In genomic region chr5:106826044-106826443, GRCm38 (mm10) we compare ENCODE assay signal across 10 mouse cellular contexts.
DNase-seq lines count a peak whose midpoint lies in the region; ATAC-seq and TF ChIP-seq lines count a peak whose summit lies in the region.
"Had no signal": no experiment of that assay in that cellular context is flagged by ENCODE, and none has a peak within 500 bp of the region (broad histone marks: within the 10 kb centered on the region; RNA-seq: fewer than 3 reads in every experiment).

No protein-coding gene starts in this region.

- H3K27me3 ChIP-seq in limb, embryonic 13.5 days: peaks cover 12% of the 10 kb centered on the region
- H3K27me3 ChIP-seq in limb, embryonic 10.5 days (ENCODE audit: low read depth, poor library complexity, severe bottlenecking): peaks cover 12% of the 10 kb centered on the region; the same call in 1 of the 2 replicates
- H3K27me3 ChIP-seq in CH12.LX (replicated peaks): peaks cover 2% of the 10 kb centered on the region
- H3K27me3 ChIP-seq in intestine, embryonic 15.5 days (replicated peaks): no peaks in the 10 kb centered on the region

- no peak for TF ChIP-seq RAD21 in CH12.LX (IDR thresholded peaks at IDR 0.05; ENCODE audit: low read depth, low read length)

- no peak for TF ChIP-seq POLR2A in CH12.LX (IDR thresholded peaks at IDR 0.05; ENCODE audit: low read depth, low read length)

- intact Hi-C loops in left cerebral cortex, adult 2 months (cut with DNase I): no loop called here

- in situ Hi-C loops in CH12.LX (cut with MboI; ENCODE audit: low pct_ligation_motif_present, low pct_unique_long_range_greater_than_20kb, low sequenced_read_pairs): no loop called here

- DNase-seq in embryo, embryonic 10.5 days (ENCODE audit: low spot score): peak; percentile 11
- no peak for DNase-seq in embryo, embryonic 11 days
- no peak for DNase-seq in limb, embryonic 10.5 days (ENCODE audit: low spot score)
- no peak for DNase-seq in CH12.LX (ENCODE audit: extremely low read depth)
- no peak for DNase-seq in adrenal gland, postnatal 4 days (ENCODE audit: low spot score in 2 of 2)
- DNase-seq in left cerebral cortex, adult 2 months (ENCODE audit: extremely low spot score in 1 of 2, low spot score in 2 of 2): no peak
- DNase-seq: cerebellum, adult 9-11 months had no signal

- WGBS in limb, embryonic 13.5 days: 69% methylated on average over 8 of the region's 8 CpGs
- WGBS in limb, embryonic 10.5 days: 67% methylated on average over 8 of the region's 8 CpGs
- 60% methylated on average over 8 of the region's 8 CpGs for WGBS in intestine, embryonic 15.5 days

- no peak for TF ChIP-seq CTCF in CH12.LX (conservative IDR thresholded peaks at IDR 0.05 in 1 of 2, IDR thresholded peaks at IDR 0.05 in 1 of 2; ENCODE audit: low read depth in 2 of 2, low read length in 2 of 2)
- no peak for TF ChIP-seq CTCF in left cerebral cortex, adult 2 months (IDR thresholded peaks at IDR 0.05)

- 0 out of 2 replicates have a peak, but pooled peaks cover under 1% of the 10 kb centered on the region for H3K4me1 ChIP-seq in limb, embryonic 13.5 days
- peaks cover 11% of the 10 kb centered on the region for H3K4me1 ChIP-seq in limb, embryonic 10.5 days
- H3K4me1 ChIP-seq in CH12.LX (ENCODE audit: control insufficient read depth in 1 of 2, insufficient read depth in 2 of 2): peaks cover 0 to 3% of the 10 kb centered on the region in 2 experiments; a peak in 1 of 4 replicates
- H3K4me1 ChIP-seq in intestine, embryonic 15.5 days (replicated peaks): peaks cover 4% of the 10 kb centered on the region; the same call in 1 of the 2 replicates

- H3K9ac ChIP-seq in limb, embryonic 13.5 days: no peak overlapping the region
- H3K9ac ChIP-seq in CH12.LX (ENCODE audit: insufficient read depth, low read depth): no peak overlapping the region
- H3K9ac ChIP-seq in intestine, embryonic 15.5 days: no peak overlapping the region
- H3K9ac ChIP-seq: limb, embryonic 12.5 days had no signal

- H3K79me2 ChIP-seq in CH12.LX (replicated peaks; ENCODE audit: control insufficient read depth, extremely low read depth, insufficient read depth, poor library complexity, severe bottlenecking): no peaks in the 10 kb centered on the region

- H3K27ac ChIP-seq in limb, embryonic 13.5 days: no peak overlapping the region
- H3K27ac ChIP-seq in limb, embryonic 10.5 days: no peak overlapping the region
- H3K27ac ChIP-seq in CH12.LX (ENCODE audit: insufficient read depth, low read depth): no peak overlapping the region
- no peak overlapping the region for H3K27ac ChIP-seq in intestine, embryonic 15.5 days
- no peak overlapping the region for H3K27ac ChIP-seq in left cerebral cortex, adult 2 months
- H3K27ac ChIP-seq: limb, embryonic 12.5 days had no signal

- no peak overlapping the region for H3K4me3 ChIP-seq in limb, embryonic 13.5 days
- H3K4me3 ChIP-seq in limb, embryonic 10.5 days: no peak overlapping the region
- H3K4me3 ChIP-seq in CH12.LX (replicated peaks in 1 of 3; ENCODE audit: low read depth in 2 of 3, low read length in 2 of 3, poor library complexity in 1 of 3): peak overlapping the region in 1 of 3 experiments; percentile 42
- H3K4me3 ChIP-seq in intestine, embryonic 15.5 days (replicated peaks): no peak overlapping the region
- no peak overlapping the region for H3K4me3 ChIP-seq in left cerebral cortex, adult 2 months

- ATAC-seq in limb, embryonic 13.5 days (ENCODE audit: low FRiP score, low read depth): no peak
- no peak for ATAC-seq in intestine, embryonic 15.5 days

- H3K4me2 ChIP-seq in limb, embryonic 13.5 days (replicated peaks): peak overlapping the region; percentile 70
- peak overlapping the region; percentile 67; the same call in 1 of the 2 replicates for H3K4me2 ChIP-seq in CH12.LX (ENCODE audit: insufficient read depth, low read depth, poor library complexity, severe bottlenecking)
- peak overlapping the region; percentile 72; the same call in 1 of the 2 replicates for H3K4me2 ChIP-seq in intestine, embryonic 15.5 days (replicated peaks)

- H3K9me3 ChIP-seq in limb, embryonic 13.5 days: no peaks in the 10 kb centered on the region; the same call in 1 of the 2 replicates
- H3K9me3 ChIP-seq in limb, embryonic 10.5 days (replicated peaks): no peaks in the 10 kb centered on the region
- H3K9me3 ChIP-seq in CH12.LX (replicated peaks; ENCODE audit: low read length): no peaks in the 10 kb centered on the region
- H3K9me3 ChIP-seq in intestine, embryonic 15.5 days: no peaks in the 10 kb centered on the region
- H3K9me3 ChIP-seq: limb, embryonic 12.5 days had no signal

- no peak for TF ChIP-seq EP300 in CH12.LX (IDR thresholded peaks at IDR 0.05; ENCODE audit: low read length)

- dilution Hi-C loops in CH12.LX (cut with MboI; ENCODE audit: extremely low pct_ligation_motif_present, extremely low pct_unique_long_range_greater_than_20kb, low sequenced_read_pairs): no loop called here

- H3K36me3 ChIP-seq in limb, embryonic 13.5 days: no peaks in the 10 kb centered on the region
- H3K36me3 ChIP-seq in limb, embryonic 10.5 days: no peaks in the 10 kb centered on the region
- no peaks in the 10 kb centered on the region for H3K36me3 ChIP-seq in CH12.LX (replicated peaks in 1 of 2; ENCODE audit: control insufficient read depth in 1 of 2, insufficient read depth in 1 of 2, low read length in 1 of 2)
- no peaks in the 10 kb centered on the region for H3K36me3 ChIP-seq in intestine, embryonic 15.5 days
- H3K36me3 ChIP-seq: limb, embryonic 12.5 days had no signal

TF ChIP-seq in CH12.LX, 34 proteins besides CTCF, POLR2A, EP300 and RAD21:
- no peak for TF ChIP-seq NELFE (IDR thresholded peaks at IDR 0.05; ENCODE audit: low read depth, low read length)
- TF ChIP-seq HCFC1 (IDR thresholded peaks at IDR 0.05; ENCODE audit: low read depth, low read length): no peak
- no peak for TF ChIP-seq CHD1 (IDR thresholded peaks at IDR 0.05; ENCODE audit: low read depth, low read length)
- no peak for TF ChIP-seq RCOR1 (conservative IDR thresholded peaks at IDR 0.05; ENCODE audit: low read depth, low read length)
- TF ChIP-seq SMC3 (IDR thresholded peaks at IDR 0.05; ENCODE audit: low read depth, low read length): no peak
- no peak for TF ChIP-seq UBTF (IDR thresholded peaks at IDR 0.05; ENCODE audit: low read depth, low read length)
- no peak for TF ChIP-seq ZKSCAN1 (IDR thresholded peaks at IDR 0.05; ENCODE audit: borderline replicate concordance, low read depth, low read length)
- TF ChIP-seq IRF4 (IDR thresholded peaks at IDR 0.05; ENCODE audit: low read depth, low read length): no peak
- no peak for TF ChIP-seq JUND (conservative IDR thresholded peaks at IDR 0.05; ENCODE audit: low read depth, low read length)
- no peak for TF ChIP-seq USF1 (IDR thresholded peaks at IDR 0.05; ENCODE audit: low read depth, low read length)
- TF ChIP-seq MAFK (IDR thresholded peaks at IDR 0.05; ENCODE audit: insufficient replicate concordance, low read length): no peak
- no peak for TF ChIP-seq MAZ (IDR thresholded peaks at IDR 0.05; ENCODE audit: low read depth, low read length)
- no peak for TF ChIP-seq BHLHE40 (IDR thresholded peaks at IDR 0.05; ENCODE audit: low read depth, low read length)
- no peak for TF ChIP-seq MEF2A (IDR thresholded peaks at IDR 0.05; ENCODE audit: borderline replicate concordance, low read depth, low read length)
